Mouse (Mus musculus) monocyte, adult 2 months (primary cell): ENCODE results near the gene Klra17.
"Not testable (repeated sequence)": the region's sequence is repeated elsewhere in the genome, so short reads cannot be mapped to it uniquely, and the experiment has no call there.

Source experiments
- DNase-seq, 2 experiments: peaks; one replicate each; pipeline ENCODE4 v3.0.0; 2022; ENCODE audit warnings: low spot score in 2 of 2, low read depth in 1 of 2

Klra17 gene

DNA sequence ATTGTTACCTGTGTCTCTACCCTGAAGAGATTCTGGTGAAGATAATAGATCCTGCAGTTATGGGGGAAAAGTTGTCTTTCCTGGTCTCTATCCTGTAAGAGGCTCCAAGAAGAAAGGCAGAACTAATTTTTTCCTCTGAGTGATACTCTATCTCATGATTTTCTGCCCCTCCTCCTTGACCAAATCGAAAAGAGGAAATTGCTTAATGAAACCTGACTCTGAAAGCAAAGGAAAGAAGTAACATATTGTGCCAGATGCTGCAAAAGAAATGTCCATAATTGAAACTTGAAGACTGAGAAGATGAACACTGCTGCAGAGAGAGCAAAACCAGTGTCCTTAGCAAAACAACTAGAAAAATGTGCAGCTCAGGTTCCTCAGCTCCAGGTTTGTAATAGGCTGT is at the start of gene Klra17:
Gene Klra17 (minus strand): TSS at position 124 of the 400 bp plus-strand sequence.
- DNase-seq = no peak

DNA sequence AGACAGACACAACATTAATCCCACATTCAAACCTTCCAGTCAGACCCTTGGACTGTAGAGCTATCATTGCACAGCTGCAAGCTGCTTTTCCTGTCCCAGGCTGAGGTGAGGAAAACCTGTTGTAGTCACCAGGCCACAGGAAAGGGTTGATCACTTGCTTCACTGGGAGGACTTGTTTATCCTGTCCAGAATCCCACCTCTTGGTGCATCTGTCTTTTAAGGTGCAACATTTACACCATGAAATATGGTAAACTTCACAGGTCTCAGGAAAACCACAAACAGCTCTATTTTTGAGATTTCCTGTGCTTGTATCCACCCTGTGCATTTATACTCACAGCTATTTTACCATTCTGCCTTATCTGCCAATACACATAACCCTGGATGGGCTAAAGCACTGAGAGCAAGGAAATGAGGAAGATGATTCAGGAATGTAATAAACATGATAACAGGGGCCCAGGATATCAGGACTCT is 41.0 kb upstream of the Klra17 start, which contains the start of gene Klra5:
Gene Klra5 (minus strand): TSS at position 175 of the 471 bp plus-strand sequence.
- DNase-seq = not testable (repeated sequence)

DNA sequence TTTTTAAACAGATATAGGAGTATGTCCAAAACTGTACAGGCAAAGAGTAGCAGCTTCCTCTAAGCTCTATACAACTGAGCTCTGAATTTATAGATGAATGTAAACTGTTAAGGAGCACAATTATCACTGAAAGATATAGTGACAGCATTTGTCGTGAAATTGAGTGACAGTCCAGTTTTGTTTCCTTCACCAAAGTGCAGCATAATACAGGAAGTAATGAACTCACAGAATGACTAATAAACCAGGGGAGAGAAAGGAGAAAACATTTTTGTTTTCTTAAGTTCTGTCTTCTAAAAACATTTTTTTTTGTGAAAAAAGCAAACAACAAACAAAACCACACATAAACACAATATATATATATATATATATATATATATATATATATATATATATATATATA is 40.5 kb upstream of the Klra17 start:
- DNase-seq = no peak

DNA sequence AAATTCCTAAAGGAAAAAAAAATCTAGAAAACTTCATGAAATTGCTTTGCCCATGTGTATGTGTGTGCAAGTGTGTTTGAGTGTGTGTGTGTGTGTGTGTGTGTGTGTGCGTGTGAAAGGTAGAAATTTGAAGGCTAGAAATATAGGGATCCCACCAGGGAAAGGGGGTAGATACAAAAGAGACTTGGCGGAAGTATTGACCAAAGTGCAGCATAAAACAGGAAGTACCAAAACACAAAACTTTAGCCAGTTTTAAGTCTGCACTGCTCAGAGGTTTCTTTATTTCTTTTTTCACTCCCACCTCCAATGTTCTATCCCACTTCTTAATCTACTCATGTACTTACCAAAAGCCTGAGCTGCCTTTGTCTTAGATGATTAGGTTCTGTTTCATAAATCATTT is 6.1 kb upstream of the Klra17 start:
- DNase-seq = no peak

DNA sequence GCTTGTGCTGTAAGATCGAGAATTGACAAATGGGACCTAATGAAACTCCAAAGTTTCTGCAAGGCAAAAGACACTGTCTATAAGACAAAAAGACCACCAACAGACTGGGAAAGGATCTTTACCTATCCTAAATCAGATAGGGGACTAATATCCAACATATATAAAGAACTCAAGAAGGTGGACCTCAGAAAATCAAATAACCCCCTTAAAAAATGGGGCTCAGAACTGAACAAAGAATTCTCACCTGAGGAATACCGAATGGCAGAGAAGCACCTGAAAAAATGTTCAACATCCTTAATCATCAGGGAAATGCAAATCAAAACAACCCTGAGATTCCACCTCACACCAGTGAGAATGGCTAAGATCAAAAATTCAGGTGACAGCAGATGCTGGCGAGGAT is 14.1 kb downstream of the Klra17 start, which contains the start of gene Gm17631:
Gene Gm17631 (plus strand): TSS at position 301 of the 400 bp plus-strand sequence.
- DNase-seq = not testable (repeated sequence)

DNA sequence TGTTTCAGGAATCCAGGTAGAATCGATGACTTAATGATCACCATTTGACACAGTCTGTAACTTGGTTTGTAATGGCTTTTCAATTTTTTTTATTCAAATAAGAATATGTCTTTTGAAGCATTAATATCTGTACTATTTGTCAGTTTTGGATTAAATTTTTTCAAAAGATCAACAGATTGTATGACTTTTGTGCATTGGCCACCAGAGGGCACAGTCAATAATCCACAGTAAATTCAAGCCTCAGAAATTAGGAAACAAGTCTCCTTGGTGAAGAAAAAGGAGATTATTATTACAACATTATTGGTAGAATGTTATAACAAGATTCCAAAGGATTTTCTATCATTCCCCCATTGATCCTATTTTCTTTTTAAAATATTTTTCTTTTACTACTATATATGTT is 50.9 kb downstream of the Klra17 start:
- DNase-seq = no peak

DNA sequence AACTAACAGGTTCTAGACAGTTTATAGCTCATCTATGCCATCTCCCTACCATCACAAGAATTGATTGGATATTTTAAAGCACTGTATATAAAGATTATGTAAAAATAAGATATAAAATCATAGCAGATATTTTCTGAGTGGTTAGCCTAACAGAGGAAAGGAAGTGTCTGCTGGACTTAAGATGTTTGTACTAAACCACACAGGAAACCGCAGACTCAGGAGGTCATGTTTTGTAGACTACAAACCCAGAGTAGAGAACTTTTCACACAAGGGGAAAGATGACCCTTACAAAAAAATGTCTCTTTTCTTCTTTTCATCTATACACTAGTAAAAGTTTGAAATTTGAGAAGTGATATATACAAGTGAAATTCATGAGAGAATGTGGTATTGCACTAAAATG is 52.5 kb downstream of the Klra17 start:
- no peak for DNase-seq

DNA sequence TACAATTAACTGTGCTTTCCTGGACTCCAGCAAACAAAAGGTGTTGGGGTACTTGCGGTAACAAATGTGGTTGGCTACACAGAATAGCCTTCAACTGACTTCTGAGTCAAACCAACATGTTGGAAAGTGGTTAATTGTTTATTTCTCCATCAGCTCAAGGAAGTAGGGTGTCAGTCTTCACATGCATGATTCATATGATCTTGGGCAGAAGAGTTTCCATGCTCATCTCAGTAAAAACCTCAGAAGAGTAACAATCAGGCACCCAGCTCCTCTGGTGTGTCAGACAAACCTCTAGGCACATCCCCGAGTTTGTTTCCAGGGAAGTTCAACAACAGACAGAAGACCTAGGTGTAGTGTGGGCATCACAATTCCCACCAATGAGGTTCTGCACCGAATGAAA is 58.7 kb downstream of the Klra17 start:
- no peak for DNase-seq

DNA sequence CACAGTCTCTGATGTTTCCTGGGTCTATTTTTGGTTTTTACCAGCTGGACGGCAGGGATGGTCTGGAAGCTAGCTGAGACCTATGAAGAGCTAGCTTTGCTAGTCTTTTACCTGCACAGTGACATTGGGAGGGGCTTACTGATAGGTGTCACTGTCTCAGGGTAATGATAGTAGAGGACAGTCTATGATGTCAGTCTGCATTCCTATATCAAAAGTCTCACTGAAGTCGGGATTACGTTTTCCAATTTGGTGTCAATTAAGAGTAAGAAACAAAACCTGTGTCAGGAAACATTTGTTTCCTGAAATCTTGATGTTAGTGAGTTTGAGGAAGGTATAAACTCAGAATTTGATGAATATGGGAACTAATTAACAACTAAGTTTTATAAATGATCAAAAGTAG is 92.3 kb downstream of the Klra17 start, which contains the start of gene Gm156:
Gene Gm156 (minus strand): TSS at position 101 of the 400 bp plus-strand sequence.
- not testable (repeated sequence) for DNase-seq
